Mouse (Mus musculus): Measurements from ENCODE around the gene Foxo6.

The Foxo6 gene

DNA sequence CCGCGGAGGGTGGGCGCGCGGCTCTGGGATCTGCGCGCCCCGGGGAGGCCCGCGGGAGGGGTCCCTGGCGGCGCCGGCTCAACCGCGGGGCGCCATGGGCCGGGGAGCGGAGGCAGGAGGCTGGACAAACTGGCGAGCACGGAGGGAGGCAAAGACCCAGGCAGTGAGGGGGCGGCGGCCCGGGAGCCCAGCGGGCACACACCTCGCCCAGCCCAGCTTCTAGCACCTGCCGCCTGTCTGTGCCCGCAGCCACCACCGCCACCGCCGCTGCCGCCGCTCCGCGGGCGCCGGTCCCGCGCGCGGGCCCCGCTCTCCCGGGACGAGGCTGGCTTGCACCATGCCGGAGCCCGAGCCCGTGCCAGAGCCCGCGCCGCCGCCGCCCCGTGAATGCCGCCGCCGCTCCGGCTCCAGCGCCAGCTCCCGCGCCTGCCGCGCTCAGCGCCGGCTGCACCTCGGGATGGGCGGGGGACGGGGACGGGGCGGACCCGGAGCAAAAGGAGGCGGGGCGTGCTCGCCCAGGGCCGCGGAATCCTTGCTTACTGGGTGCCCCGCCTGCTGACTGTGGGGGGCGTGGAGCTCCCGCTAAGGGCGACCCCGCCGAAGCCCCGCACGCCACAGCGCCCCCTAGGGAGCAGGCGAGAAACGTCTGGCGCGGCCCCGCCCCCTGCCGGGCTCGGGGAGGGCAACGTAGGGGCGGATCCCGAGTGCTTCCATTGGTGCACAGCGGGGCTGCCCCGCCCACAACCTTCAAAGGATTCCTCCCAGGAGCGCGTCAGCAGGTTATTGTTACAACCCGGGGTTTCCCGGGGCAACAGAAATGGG is at the start of gene Foxo6:
Gene Foxo6 (minus strand): TSS at position 60 of the 822 bp plus-strand sequence.
- ChIA-PET POLR2A (interaction anchor here (0.5 to 9.6 kb wide), 29 partner anchors 11 to 1179 kb away, joined by 3 to 163 read pairs (median 3); partner anchors contain the start of genes Cited4 (in 1 of the 4), Ctps (in 1 of the 4) and Slc2a1 (in 1 of the 4)), CTCF (interaction anchor here (0.5 to 3.3 kb wide), 53 partner anchors 8 to 1222 kb away, joined by 3 to 38 read pairs (median 4); no protein-coding TSS in a partner anchor)

- ChIA-PET CTCF (interaction anchor here in 1 of 4 experiments (0.9 to 2.9 kb wide), 4 partner anchors 10 to 109 kb away, joined by 3 to 7 read pairs (median 4); no protein-coding TSS in a partner anchor), POLR2A (no interaction called here)
Observed at GRCm38 (mm10) chr4:120334316-120334715, 47.2 kb upstream of the Foxo6 start.

DNA sequence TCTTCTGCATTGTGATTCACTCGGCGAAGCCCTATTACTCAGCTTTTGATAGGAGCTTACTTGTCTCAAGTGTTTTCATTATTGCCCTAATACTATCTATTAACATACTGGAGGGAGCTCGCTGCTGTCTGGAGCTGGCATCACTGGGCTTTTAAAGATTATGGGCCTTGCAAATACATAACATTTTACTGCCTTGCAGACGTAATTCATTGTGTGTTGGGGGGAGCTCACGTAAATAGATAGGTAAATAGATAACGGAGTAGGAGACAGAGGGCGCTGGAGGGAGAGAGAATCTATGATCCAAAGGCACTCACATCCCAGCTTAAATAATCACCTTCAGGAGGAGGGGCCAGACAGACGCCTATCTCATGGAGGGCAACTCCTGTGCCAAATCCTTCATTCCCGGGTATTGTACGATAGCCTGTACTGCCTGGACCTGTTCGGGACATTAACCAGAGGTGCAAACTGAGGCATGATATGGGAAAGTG is 45.8 kb upstream of the Foxo6 start:
- ChIA-PET CTCF (interaction anchor here in 3 of 4 experiments (0.9 to 2.9 kb wide), 9 partner anchors 9 to 117 kb away, joined by 3 to 9 read pairs (median 4); no protein-coding TSS in a partner anchor), POLR2A (interaction anchor here in 2 of 4 experiments (0.6 to 1.0 kb wide), 2 partner anchors 174 to 333 kb away, joined by 3 read pairs; partner anchors contain the start of gene Cited4 (in 1 of the 2))

DNA sequence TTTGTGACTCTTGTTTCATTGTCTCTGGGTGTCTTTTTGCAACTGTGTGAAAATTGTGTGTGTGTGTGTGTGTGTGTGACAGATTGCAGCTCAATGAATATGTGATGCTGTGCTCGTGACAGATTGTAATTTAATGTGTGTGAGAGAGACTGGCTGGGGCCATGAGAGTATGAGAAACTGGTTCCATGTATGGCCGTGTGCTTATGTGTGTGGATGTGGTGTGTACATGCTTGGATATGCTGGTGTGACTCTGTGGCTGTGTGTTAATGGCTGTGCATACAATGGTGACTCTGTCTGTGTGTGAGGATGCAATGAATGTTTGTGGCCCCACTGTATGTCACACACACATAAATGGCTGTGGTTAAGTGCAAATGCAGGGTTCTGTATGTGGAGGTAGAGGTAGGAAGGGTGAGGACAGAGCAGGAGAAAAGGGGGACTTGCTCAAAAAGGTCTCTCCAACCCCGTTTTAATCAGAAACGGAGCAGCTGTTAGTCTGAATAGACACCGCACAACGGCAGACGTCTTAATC is 45.3 kb upstream of the Foxo6 start:
- POLR2A ChIA-PET = interaction anchor here in 1 of 4 experiments (1.0 kb wide), 1 partner anchor 334 kb away, joined by 3 read pairs; the partner anchor contains the start of gene Cited4
- CTCF ChIA-PET = interaction anchor here in 3 of 4 experiments (0.9 to 2.9 kb wide), 7 partner anchors 9 to 116 kb away, joined by 3 to 9 read pairs (median 4); no protein-coding TSS in a partner anchor

GRCm38 (mm10) chr4:120331992-120332391 is 44.8 kb upstream of the Foxo6 start:
- POLR2A ChIA-PET = no interaction called here
- CTCF ChIA-PET = interaction anchor here in 1 of 4 experiments (1.9 to 2.9 kb wide), 2 partner anchors 49 to 102 kb away, joined by 7 to 9 read pairs; no protein-coding TSS in a partner anchor

- ChIA-PET POLR2A (no interaction called here), CTCF (interaction anchor here in 1 of 4 experiments (1.9 kb wide), 1 partner anchor 101 kb away, joined by 9 read pairs; no protein-coding TSS in a partner anchor)
Observed at GRCm38 (mm10) chr4:120331541-120331940, 44.4 kb upstream of the Foxo6 start.

- ChIA-PET POLR2A (interaction anchor here in 1 of 4 experiments (2.2 kb wide), 1 partner anchor 14 kb away, joined by 6 read pairs; no protein-coding TSS in a partner anchor), CTCF (interaction anchor here in 3 of 4 experiments (0.5 to 7.4 kb wide), 7 partner anchors 95 to 196 kb away, joined by 3 to 48 read pairs (median 21); no protein-coding TSS in a partner anchor)
Observed at GRCm38 (mm10) chr4:120325748-120326147, 38.6 kb upstream of the Foxo6 start.

GRCm38 (mm10) chr4:120325051-120325450 is 37.9 kb upstream of the Foxo6 start:
- POLR2A ChIA-PET = interaction anchor here in 1 of 4 experiments (2.2 kb wide), 1 partner anchor 15 kb away, joined by 6 read pairs; no protein-coding TSS in a partner anchor
- CTCF ChIA-PET = interaction anchor here (0.6 to 7.4 kb wide), 12 partner anchors 9 to 109 kb away, joined by 3 to 48 read pairs (median 14); no protein-coding TSS in a partner anchor

- ChIA-PET POLR2A (interaction anchor here in 2 of 4 experiments (0.8 to 2.2 kb wide), 3 partner anchors 16 to 98 kb away, joined by 3 to 6 read pairs (median 4); no protein-coding TSS in a partner anchor), CTCF (interaction anchor here (0.8 to 7.4 kb wide), 18 partner anchors 9 to 108 kb away, joined by 3 to 48 read pairs (median 5); no protein-coding TSS in a partner anchor)
Observed at GRCm38 (mm10) chr4:120323858-120324257, 36.7 kb upstream of the Foxo6 start.

- CTCF ChIA-PET = interaction anchor here (0.6 to 7.4 kb wide), 20 partner anchors 9 to 120 kb away, joined by 3 to 48 read pairs (median 4); no protein-coding TSS in a partner anchor
- POLR2A ChIA-PET = interaction anchor here in 2 of 4 experiments (0.6 to 1.5 kb wide), 2 partner anchors 71 to 98 kb away, joined by 3 to 4 read pairs; no protein-coding TSS in a partner anchor
Observed at GRCm38 (mm10) chr4:120323198-120323597, 36.0 kb upstream of the Foxo6 start.

DNA sequence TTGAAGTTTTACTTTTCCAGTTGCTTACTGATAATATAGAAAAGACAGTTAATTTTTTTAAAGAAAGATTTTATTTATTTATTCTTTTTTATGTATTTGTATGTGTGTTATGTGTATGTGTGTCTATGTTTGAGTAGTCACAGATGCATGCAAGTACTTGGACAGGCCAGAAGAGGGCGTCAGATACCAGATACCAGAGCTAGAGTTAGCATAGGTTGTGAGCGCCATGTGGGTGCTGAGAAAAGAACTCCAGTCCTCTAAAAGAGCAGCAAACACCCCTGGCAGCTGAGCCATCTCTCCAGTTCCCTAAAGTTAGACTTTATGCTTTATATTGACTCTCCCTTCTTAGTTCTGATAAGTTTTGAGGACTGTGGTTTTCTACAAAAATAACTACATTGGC is 30.4 kb upstream of the Foxo6 start:
- CTCF ChIA-PET = interaction anchor here (0.6 to 1.9 kb wide), 13 partner anchors 13 to 92 kb away, joined by 3 to 11 read pairs (median 4); partner anchors contain the start of gene Foxo6 (in 1 of the 4)
- POLR2A ChIA-PET = interaction anchor here in 1 of 4 experiments (1.3 kb wide), 1 partner anchor 49 kb away, joined by 3 read pairs; no protein-coding TSS in a partner anchor

DNA sequence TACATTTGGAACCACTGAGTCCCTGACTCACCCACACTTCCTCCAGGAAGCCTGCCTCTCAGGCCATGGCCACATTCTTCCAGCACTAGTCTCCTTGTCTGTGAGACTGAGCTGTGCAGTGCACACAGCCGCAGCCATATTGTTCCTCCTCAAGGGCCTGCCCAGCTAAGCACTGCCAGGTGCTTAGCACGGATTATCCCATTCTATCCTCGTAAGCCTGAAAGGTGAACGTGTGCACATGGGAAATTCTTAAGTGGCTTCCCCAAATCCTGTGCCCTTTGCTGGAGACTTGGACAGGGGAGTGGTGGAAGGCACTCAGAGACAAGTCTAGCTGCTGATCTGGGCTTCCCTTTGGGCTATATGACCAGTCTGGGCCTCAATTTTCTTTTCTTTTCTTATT is 29.6 kb upstream of the Foxo6 start:
- POLR2A ChIA-PET = interaction anchor here in 1 of 4 experiments (1.3 kb wide), 1 partner anchor 50 kb away, joined by 3 read pairs; no protein-coding TSS in a partner anchor

GRCm38 (mm10) chr4:120314571-120314970 is 27.4 kb upstream of the Foxo6 start:
- POLR2A ChIA-PET = no interaction called here
- CTCF ChIA-PET = interaction anchor here (0.6 to 3.0 kb wide), 8 partner anchors 8 to 900 kb away, joined by 3 to 11 read pairs (median 3); partner anchors contain the start of gene Rlf (in 1 of the 4)

More for the DNA sequence above, 29.6 kb upstream of the Foxo6 start:
- CTCF ChIA-PET = interaction anchor here (0.5 to 1.9 kb wide), 11 partner anchors 12 to 91 kb away, joined by 3 to 11 read pairs (median 5); partner anchors contain the start of gene Foxo6 (in 1 of the 4)

DNA sequence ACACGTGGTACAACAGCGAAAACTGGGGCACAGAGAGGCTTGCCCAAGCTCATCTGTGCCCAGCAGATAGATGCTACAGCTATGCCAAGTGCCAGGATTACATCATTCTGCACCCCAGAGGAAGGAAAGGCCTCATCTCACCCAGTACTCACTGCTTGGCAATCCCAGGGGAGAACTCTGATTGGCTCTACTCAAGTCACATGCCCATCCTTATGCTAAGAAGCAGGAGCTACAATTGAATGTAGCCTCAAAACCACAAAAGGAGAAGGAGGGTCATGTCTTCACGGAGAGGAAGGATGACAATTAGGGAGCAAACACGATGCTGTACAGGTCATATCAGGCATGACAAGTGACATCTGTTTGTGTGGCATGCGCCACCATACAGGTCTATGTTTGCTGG is 26.2 kb upstream of the Foxo6 start:
- ChIA-PET POLR2A (no interaction called here), CTCF (interaction anchor here in 2 of 4 experiments (0.6 to 3.0 kb wide), 6 partner anchors 21 to 88 kb away, joined by 3 to 11 read pairs (median 4); no protein-coding TSS in a partner anchor)

GRCm38 (mm10) chr4:120304580-120304979 is 17.4 kb upstream of the Foxo6 start:
- ChIA-PET CTCF (interaction anchor here in 3 of 4 experiments (0.7 to 1.4 kb wide), 6 partner anchors 13 to 79 kb away, joined by 3 to 6 read pairs (median 4); partner anchors contain the start of gene Foxo6 (in 1 of the 3)), POLR2A (interaction anchor here in 1 of 4 experiments (1.0 kb wide), 1 partner anchor 53 kb away, joined by 3 read pairs; no protein-coding TSS in a partner anchor)

GRCm38 (mm10) chr4:120299287-120299686 is 12.1 kb upstream of the Foxo6 start:
- ChIA-PET CTCF (interaction anchor here (0.7 to 2.5 kb wide), 16 partner anchors 12 to 113 kb away, joined by 3 to 41 read pairs (median 4); partner anchors contain the start of gene Foxo6 (in 1 of the 4)), POLR2A (interaction anchor here in 1 of 4 experiments (1.0 to 1.3 kb wide), 2 partner anchors 10 to 82 kb away, joined by 3 read pairs; no protein-coding TSS in a partner anchor)

DNA sequence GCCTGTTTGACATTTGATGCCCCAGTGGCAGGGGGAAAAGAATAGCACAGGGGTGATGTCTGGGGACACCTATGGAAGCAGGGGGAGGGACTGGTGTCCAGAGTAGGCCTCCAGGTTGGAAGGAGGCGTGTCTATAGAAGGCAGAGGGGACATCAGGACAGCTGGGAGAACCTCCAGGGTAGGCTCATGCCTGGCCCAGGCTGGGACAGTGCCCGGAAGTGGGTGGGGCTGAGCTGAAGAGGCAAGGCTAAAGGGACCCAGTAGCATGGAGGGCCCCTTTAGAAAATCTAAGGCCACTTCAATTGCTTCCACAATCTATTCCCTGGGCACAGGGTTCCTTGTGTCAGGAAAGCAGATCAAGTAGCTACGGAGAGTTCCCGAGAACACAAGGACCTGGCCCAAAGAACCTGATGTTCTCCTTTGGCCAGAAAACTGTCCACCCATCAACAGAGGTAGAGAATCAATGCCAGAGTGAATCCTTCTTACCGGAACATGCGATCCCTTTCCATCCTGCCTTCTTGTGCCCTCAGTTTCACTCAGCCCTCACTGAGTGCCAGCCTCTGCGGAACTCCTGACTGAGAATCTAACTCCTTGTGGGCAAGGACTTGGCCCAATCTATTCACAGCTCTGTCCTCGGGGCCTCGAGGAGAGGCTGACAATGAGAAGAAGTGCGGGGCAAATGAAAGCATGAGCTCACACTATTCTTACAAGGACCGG is 4.1 kb upstream of the Foxo6 start:
- POLR2A ChIA-PET = interaction anchor here in 3 of 4 experiments (0.7 to 1.8 kb wide), 6 partner anchors 9 to 129 kb away, joined by 3 to 4 read pairs (median 3); no protein-coding TSS in a partner anchor
- CTCF ChIA-PET = interaction anchor here (0.5 to 1.0 kb wide), 5 partner anchors 24 to 338 kb away, joined by 3 to 14 read pairs (median 5); no protein-coding TSS in a partner anchor

Measured in embryonic stem cell, embryonic (primary cell).